Mouse (Mus musculus) embryonic facial prominence, embryonic 15.5 days (tissue): ENCODE measurements around the gene Sirt5. TPM values are rescaled to one million over a fixed set of nuclear protein-coding genes. Genes with fewer than 3 reads are reported as not detected.
A peak's percentile ranks its signal among the peaks of the same experiment; 100 is the strongest.

Source experiments
- ATAC-seq: fragments of 200-750 bp; cut with Nextera tagmentation; 2 replicates; pipeline ENCODE4 v1.8.0; 2017; ENCODE audit warnings: low read depth, moderate TSS enrichment; ENCODE audit not compliant: insufficient number of reproducible peaks, low FRiP score, low TSS enrichment
- H3K27ac ChIP-seq: fragments of 300-500 bp; sonication (generic); replicated peaks from 2 replicates; pipeline ENCODE4 v1.5.1; 2015; ENCODE audit warnings: mild to moderate bottlenecking, inconsistent platforms
- H3K27me3 ChIP-seq: fragments of 300-500 bp; sonication (generic); 2 replicates; pipeline ENCODE4 v1.6.1; 2015; ENCODE audit warnings: inconsistent platforms
- H3K36me3 ChIP-seq: fragments of 300-500 bp; sonication (generic); 2 replicates; pipeline ENCODE4 v1.6.1; 2015; ENCODE audit warnings: mild to moderate bottlenecking, inconsistent platforms
- H3K4me1 ChIP-seq: fragments of 300-500 bp; sonication (generic); 2 replicates; pipeline ENCODE4 v1.6.1; 2015; ENCODE audit warnings: inconsistent platforms
- H3K4me2 ChIP-seq: fragments of 300-500 bp; sonication (generic); replicated peaks from 2 replicates; pipeline ENCODE4 v1.6.1; 2015; ENCODE audit warnings: mild to moderate bottlenecking, inconsistent platforms
- H3K4me3 ChIP-seq: fragments of 300-500 bp; sonication (generic); replicated peaks from 2 replicates; pipeline ENCODE4 v1.5.1; 2015; ENCODE audit warnings: mild to moderate bottlenecking, inconsistent platforms
- H3K9ac ChIP-seq: fragments of 300-500 bp; sonication (generic); 2 replicates; pipeline ENCODE4 v1.6.1; 2015; ENCODE audit warnings: inconsistent platforms
- H3K9me3 ChIP-seq: fragments of 300-500 bp; sonication (generic); replicated peaks from 2 replicates; pipeline ENCODE4 v1.6.1; 2016; ENCODE audit warnings: inconsistent platforms
- WGBS: fragments of 180-500 bp; shearing (Covaris S2); methylation state at CpG from one replicate; pipeline ENCODE4 v1.1.7; 2015; 5-methylcytosine and 5-hydroxymethylcytosine counted together
- polyA plus RNA-seq: library from polyadenylated mRNA; unstranded; fragments of >200 nt; fragmentation: Nextera tagmentation; extraction: Ambion mirVana; gene quantifications from 2 replicates; pipeline ENCODE4 v1.2.1, GENCODE M21; 2015

Sirt5 gene
- polyA plus RNA-seq = 21.4 and 24.1 TPM in 2 replicates

DNA sequence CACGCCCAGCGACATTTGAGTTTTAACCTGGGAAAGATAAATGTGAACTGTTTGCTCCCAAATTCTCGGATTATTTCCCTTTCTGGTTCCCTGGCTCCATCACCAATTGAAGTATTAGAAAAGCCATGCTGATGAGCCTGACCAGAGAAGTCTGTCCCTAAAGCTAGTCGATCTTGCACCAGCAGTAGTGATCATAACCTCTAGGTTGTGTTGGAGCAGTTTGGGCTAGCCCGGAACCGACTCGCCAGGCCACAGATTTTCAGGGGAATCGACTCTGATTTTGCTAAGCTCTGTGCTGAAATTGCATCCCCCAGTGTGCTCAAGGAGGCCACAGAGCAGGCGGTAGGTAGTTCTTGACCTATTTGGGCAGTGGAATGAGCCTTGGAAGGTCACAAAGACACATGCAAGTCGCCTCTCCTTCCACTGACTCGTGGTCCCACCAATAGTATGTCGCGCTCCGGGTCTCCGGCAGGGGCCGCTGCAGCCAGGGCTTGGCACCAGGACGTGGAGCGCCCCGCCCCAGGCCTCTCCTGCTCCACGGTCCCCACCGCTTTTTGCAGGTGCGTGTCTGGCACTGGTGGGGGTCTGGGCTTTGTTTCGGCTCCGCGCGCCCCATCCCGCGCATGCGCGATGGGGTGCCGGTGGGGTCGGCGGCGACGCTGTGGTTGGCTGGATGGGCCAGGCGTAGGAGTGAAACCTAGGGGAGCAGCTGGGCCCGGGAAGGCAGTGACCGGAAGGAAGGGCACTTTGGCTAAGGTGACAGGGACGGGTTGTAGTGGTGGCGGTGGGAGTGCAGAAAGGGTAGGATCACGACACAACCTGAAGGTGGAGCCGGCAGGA is at the start of gene Sirt5:
Sirt5 (plus strand) TSS at position 512 of the 840 bp plus-strand sequence.
- H3K4me1 ChIP-seq = peaks cover 5% of the 10 kb centered on the region; the same call in 1 of the 2 replicates
- H3K27me3 ChIP-seq = no peaks in the 10 kb centered on the region
- WGBS = 15% methylated on average over 41 of the region's 42 CpGs
- H3K9ac ChIP-seq = peak within 1 kb of the TSS; percentile 35
- H3K4me3 ChIP-seq = peak within 1 kb of the TSS; percentile 61
- no peaks in the 10 kb centered on the region for H3K9me3 ChIP-seq
- ATAC-seq = peak; percentile 93
- peak within 1 kb of the TSS; percentile 78 for H3K4me2 ChIP-seq
- H3K27ac ChIP-seq = 0 out of 2 replicates have a peak within 1 kb of the TSS, but pooled peaks have one; percentile 4
- H3K36me3 ChIP-seq = no peaks in the 10 kb centered on the region

DNA sequence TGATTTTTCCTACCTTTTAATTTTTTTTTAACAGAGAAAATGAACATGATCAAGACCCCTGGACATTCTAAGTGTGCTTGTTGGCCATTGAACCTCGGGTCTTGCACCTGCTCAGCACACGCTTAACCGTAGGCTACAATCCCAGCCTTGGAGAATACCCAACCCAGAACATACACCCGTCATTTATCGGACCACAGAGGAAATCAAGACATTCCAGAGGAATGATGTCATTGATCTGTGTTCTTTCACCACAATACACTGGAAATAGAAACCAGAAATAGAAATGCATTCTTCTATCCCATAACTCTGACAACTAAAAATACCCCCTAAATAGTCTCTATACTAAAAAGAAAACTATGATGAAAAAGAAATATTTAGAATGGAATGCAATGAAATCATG is 47.9 kb upstream of the Sirt5 start:
- H3K9me3 ChIP-seq = no peaks in the 10 kb centered on the region
- no peak for ATAC-seq
- WGBS = 27% methylated on average over 5 of the region's 5 CpGs

GRCm38 (mm10) chr13:43319396-43319795 is 45.9 kb upstream of the Sirt5 start:
- no peak overlapping the region for H3K4me3 ChIP-seq
- no peaks in the 10 kb centered on the region for H3K9me3 ChIP-seq
- H3K4me2 ChIP-seq = no peak overlapping the region
- no peaks in the 10 kb centered on the region for H3K36me3 ChIP-seq
- 73% methylated on average over 3 of the region's 3 CpGs for WGBS
- no peaks in the 10 kb centered on the region for H3K27me3 ChIP-seq
- ATAC-seq = no peak
- no peaks in the 10 kb centered on the region for H3K4me1 ChIP-seq
- H3K27ac ChIP-seq = no peak overlapping the region
- H3K9ac ChIP-seq = no peak overlapping the region

More for the DNA sequence above, 47.9 kb upstream of the Sirt5 start:
- Histone ChIP-seq H3K4me2 (no peak overlapping the region), H3K27ac (no peak overlapping the region), H3K4me1 (no peaks in the 10 kb centered on the region), H3K4me3 (no peak overlapping the region), H3K36me3 (no peaks in the 10 kb centered on the region), H3K9ac (no peak overlapping the region), H3K27me3 (no peaks in the 10 kb centered on the region)

DNA sequence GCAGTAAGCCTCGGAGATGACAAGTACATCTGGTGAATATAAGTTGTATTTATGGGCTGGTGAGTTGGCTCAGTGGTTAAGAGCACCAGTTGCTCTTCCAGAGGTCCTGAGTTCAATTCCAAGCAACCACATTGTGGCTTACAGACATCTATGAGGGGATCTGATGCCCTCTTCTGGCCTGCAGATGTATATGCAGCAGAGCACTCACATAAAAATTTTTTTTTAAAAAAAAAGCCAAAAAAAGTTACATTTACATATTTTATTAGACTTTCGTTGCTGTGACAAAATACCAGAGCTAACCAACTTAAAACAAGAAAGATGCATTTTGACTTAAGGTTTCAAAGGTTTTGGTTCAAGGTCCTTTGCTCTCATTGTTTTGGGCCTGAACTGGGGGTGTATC is 43.8 kb upstream of the Sirt5 start:
- WGBS = 75% methylated on average over 2 of the region's 2 CpGs
- no peaks in the 10 kb centered on the region for H3K27me3 ChIP-seq

DNA sequence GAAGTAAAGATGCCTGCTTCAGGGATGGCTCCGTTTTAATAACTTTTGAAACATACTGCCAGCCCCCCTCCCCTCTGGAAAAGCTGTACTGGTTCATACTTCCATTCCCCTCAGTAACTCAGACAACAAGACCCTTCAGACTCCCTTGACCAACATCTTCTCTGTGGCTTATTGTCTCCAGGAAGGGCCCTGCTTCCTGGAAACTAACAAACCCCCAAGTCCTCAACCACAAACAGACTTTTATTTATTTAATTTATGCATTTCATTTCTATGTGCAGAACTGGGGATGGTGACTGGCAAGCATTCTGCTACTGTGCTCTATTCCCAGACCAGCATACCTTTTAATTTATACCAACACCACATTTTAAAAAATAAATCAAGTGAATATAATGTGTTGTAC is 39.9 kb upstream of the Sirt5 start:
- no peak for ATAC-seq

More for the DNA sequence above, 43.8 kb upstream of the Sirt5 start:
- Histone ChIP-seq H3K27ac (no peak overlapping the region), H3K9ac (no peak overlapping the region), H3K4me1 (no peaks in the 10 kb centered on the region), H3K36me3 (no peaks in the 10 kb centered on the region), H3K4me3 (no peak overlapping the region), H3K9me3 (no peaks in the 10 kb centered on the region), H3K4me2 (no peak overlapping the region)
- ATAC-seq = no peak

GRCm38 (mm10) chr13:43331721-43332444 is 33.4 kb upstream of the Sirt5 start:
- Histone ChIP-seq H3K4me3 (no peak overlapping the region), H3K27me3 (no peaks in the 10 kb centered on the region), H3K4me2 (0 out of 2 replicates have a peak overlapping the region, but pooled peaks have one; percentile 3), H3K9me3 (no peaks in the 10 kb centered on the region), H3K9ac (no peak overlapping the region), H3K27ac (peak overlapping the region; percentile 73), H3K4me1 (peaks cover 9% of the 10 kb centered on the region; the same call in 1 of the 2 replicates), H3K36me3 (no peaks in the 10 kb centered on the region)
- no peak for ATAC-seq
- WGBS = 19% methylated on average over 11 of the region's 11 CpGs

More for the DNA sequence above, 39.9 kb upstream of the Sirt5 start:
- 66% methylated on average over 1 of the region's 1 CpGs for whole genome bisulfite sequencing
- Histone ChIP-seq H3K27ac (no peak overlapping the region), H3K36me3 (no peaks in the 10 kb centered on the region), H3K9me3 (no peaks in the 10 kb centered on the region), H3K4me3 (no peak overlapping the region), H3K4me1 (no peaks in the 10 kb centered on the region), H3K9ac (no peak overlapping the region), H3K4me2 (no peak overlapping the region), H3K27me3 (no peaks in the 10 kb centered on the region)

DNA sequence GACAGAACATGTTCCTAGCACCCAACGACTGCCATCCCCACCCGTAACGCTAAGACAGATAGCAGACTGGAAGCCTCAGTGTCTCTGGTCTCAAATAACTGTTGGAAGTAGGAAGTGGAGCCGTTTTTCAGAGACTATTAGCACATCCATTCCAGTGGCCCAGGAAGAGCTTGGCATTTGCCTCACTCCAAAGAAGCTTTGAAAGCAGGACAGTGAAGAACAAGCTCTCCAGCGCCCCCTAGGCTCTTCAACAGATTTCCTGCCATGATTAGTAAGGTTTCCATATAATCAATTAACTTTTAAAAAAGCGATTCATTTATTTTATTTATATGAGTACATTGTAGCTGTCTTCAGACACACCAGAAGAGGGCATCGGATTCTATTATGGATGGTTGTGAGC is 32.7 kb upstream of the Sirt5 start:
- ATAC-seq = no peak
- H3K4me2 ChIP-seq = no peak overlapping the region
- no peak overlapping the region for H3K27ac ChIP-seq
- no peaks in the 10 kb centered on the region for H3K36me3 ChIP-seq
- WGBS = 25% methylated on average over 7 of the region's 7 CpGs
- H3K9ac ChIP-seq = no peak overlapping the region
- H3K27me3 ChIP-seq = no peaks in the 10 kb centered on the region
- no peak overlapping the region for H3K4me3 ChIP-seq
- H3K4me1 ChIP-seq = peaks cover 9% of the 10 kb centered on the region; the same call in 1 of the 2 replicates
- H3K9me3 ChIP-seq = no peaks in the 10 kb centered on the region

GRCm38 (mm10) chr13:43336425-43337221 is 28.7 kb upstream of the Sirt5 start:
- H3K4me2 ChIP-seq = no peak overlapping the region
- peak overlapping the region; percentile 44; the same call in 1 of the 2 replicates for H3K27ac ChIP-seq
- ATAC-seq = no peak
- H3K4me3 ChIP-seq = no peak overlapping the region
- H3K27me3 ChIP-seq = no peaks in the 10 kb centered on the region
- no peaks in the 10 kb centered on the region for H3K36me3 ChIP-seq
- no peaks in the 10 kb centered on the region for H3K9me3 ChIP-seq
- peaks cover 14% of the 10 kb centered on the region; the same call in 1 of the 2 replicates for H3K4me1 ChIP-seq
- 53% methylated on average over 12 of the region's 12 CpGs for WGBS
- no peak overlapping the region for H3K9ac ChIP-seq

DNA sequence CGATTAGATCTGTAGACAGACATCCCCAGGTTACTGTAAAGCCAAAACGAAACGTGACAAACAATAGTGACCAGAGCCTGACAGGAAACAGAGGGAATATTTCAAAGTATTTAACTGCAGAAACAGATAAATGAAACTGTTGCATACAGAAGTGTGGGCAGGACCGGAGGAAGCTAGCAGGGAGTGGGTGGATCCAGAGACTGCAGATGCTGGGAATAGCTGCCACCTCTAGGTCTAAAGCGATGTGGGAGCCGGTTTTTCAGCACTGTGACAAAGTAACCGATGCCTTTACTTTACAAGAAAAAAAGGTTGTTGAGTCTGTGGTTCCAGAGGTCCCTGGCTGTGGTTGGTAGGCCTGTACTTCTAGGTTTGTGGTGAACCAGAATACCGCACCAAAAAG is 27.3 kb upstream of the Sirt5 start:
- Histone ChIP-seq H3K4me2 (no peak overlapping the region), H3K9me3 (no peaks in the 10 kb centered on the region), H3K9ac (no peak overlapping the region), H3K4me3 (no peak overlapping the region), H3K27ac (no peak overlapping the region), H3K4me1 (0 out of 2 replicates have a peak, but pooled peaks cover 9% of the 10 kb centered on the region), H3K27me3 (no peaks in the 10 kb centered on the region), H3K36me3 (no peaks in the 10 kb centered on the region)
- no peak for ATAC-seq
- WGBS = 86% methylated on average over 8 of the region's 8 CpGs

DNA sequence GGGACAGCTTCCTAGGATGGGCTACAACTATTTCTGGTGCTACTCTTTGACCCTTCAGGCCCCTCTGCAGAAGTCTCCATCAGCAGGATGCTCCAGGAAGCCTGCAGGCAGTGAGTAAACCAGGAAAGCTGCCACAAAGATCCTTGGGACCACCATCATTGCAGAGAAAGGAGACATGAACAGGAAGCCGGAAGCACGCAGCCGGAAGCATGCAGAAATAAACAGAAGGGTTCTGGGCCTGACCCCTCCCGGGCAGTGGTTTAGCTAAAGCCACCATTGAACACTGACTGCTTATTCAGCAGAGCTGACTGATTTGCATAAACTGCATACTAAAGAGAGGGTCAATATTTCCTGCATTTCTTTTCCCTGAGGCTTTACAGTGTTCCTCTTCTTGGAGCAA is 26.7 kb upstream of the Sirt5 start:
- Histone ChIP-seq H3K27me3 (no peaks in the 10 kb centered on the region), H3K9ac (no peak overlapping the region), H3K9me3 (no peaks in the 10 kb centered on the region), H3K4me3 (no peak overlapping the region), H3K36me3 (no peaks in the 10 kb centered on the region), H3K4me2 (no peak overlapping the region), H3K27ac (no peak overlapping the region), H3K4me1 (0 out of 2 replicates have a peak, but pooled peaks cover 9% of the 10 kb centered on the region)
- no peak for ATAC-seq
- WGBS = 68% methylated on average over 4 of the region's 4 CpGs

GRCm38 (mm10) chr13:43346825-43347224 is 18.5 kb upstream of the Sirt5 start:
- no peak overlapping the region for H3K4me3 ChIP-seq
- no peaks in the 10 kb centered on the region for H3K36me3 ChIP-seq
- H3K27ac ChIP-seq = no peak overlapping the region
- no peaks in the 10 kb centered on the region for H3K27me3 ChIP-seq
- H3K9ac ChIP-seq = no peak overlapping the region
- H3K4me1 ChIP-seq = no peaks in the 10 kb centered on the region
- no peak for ATAC-seq
- H3K9me3 ChIP-seq = no peaks in the 10 kb centered on the region
- no peak overlapping the region for H3K4me2 ChIP-seq
